Mouse (Mus musculus) megakaryocyte, embryonic 14.5 days (primary cell): Measurements from ENCODE around the gene Farp1.

Experiments
- FLI1 ChIP-seq: IDR thresholded peaks from 2 replicates; pipeline ENCODE4 v1.6.1; 2012; ENCODE audit warnings: low read length, inconsistent platforms, mixed read lengths
- GATA1 ChIP-seq: IDR thresholded peaks from 3 replicates; pipeline ENCODE4 v1.6.1; 2012; ENCODE audit warnings: mixed read lengths, low read length, inconsistent platforms, borderline replicate concordance

DNA sequence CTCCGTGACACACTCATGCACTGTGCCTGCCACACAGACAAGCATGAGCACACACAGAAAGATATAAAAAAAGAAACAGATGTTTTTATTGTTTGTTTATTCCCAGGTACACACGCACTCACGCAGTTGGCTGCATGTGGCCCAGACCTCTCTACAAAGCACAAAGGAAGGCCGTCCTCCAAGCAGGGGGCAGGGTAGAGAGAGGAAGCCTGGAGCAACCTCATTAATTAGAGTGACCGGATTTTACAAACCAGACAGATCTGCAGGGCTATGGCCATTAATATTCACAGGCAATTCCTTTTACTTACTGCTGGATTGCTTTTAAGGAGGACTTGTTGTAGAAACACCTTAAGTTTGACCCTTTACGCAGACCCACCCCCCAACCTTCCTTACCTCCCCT, 142.9 kb downstream of the Farp1 start:
- TF ChIP-seq FLI1 (no peak), GATA1 (no peak)
